Mouse (Mus musculus) thymus, adult 2 months (tissue): ENCODE results near the gene Stxbp4.

Source experiments
- CTCF ChIP-seq: fragments of 200-500 bp; IDR thresholded peaks from 2 replicates; pipeline ENCODE4 v1.5.1; 2012; ENCODE audit warnings: mild to moderate bottlenecking, control low read depth, low read length, moderate library complexity, borderline replicate concordance; ENCODE audit not compliant: control insufficient read depth, poor library complexity, insufficient read depth; ENCODE audit errors: extremely low read depth
- POLR2A ChIP-seq: fragments of 200-500 bp; IDR thresholded peaks from 2 replicates; pipeline ENCODE4 v1.6.1; 2012; ENCODE audit warnings: mild to moderate bottlenecking, low read length, control low read depth, moderate library complexity; ENCODE audit not compliant: control insufficient read depth, poor library complexity, insufficient read depth; ENCODE audit errors: extremely low read depth

DNA sequence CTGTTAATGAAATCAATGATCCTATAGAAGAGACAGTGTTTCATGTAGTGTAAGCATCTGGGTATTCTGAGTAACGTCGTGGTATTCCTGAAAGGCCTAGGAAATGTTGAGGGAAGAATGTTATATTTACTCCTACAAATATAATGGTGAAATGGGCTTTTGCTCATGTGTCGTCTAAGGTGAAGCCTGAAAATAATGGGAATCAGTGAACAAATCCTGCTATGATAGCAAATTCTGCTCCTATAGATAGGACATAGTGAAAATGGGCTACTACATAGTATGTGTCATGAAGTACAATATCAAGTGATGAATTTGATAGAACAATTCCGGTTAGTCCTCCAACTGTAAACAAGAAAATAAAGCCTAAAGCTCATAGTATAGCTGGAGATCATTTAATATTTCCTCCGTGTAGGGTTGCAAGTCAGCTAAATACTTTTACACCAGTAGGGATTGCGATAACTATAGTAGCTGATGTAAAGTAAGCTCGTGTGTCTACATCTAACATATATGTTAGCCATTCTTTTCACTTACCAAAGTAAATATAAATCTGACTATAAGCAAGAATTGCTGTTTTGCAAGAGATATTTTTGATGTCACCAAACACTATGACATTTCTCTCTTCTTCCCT is 99.1 kb downstream of the Stxbp4 start:
- TF ChIP-seq POLR2A, result no peak
- TF ChIP-seq CTCF, result no peak
